Mouse (Mus musculus): ENCODE data around the gene Itga11. TPM values are rescaled to one million over a fixed set of nuclear protein-coding genes. Genes with fewer than 3 reads are reported as not detected.

Gene Itga11
- polyA plus RNA-seq (2021): 0.01 TPM

DNA sequence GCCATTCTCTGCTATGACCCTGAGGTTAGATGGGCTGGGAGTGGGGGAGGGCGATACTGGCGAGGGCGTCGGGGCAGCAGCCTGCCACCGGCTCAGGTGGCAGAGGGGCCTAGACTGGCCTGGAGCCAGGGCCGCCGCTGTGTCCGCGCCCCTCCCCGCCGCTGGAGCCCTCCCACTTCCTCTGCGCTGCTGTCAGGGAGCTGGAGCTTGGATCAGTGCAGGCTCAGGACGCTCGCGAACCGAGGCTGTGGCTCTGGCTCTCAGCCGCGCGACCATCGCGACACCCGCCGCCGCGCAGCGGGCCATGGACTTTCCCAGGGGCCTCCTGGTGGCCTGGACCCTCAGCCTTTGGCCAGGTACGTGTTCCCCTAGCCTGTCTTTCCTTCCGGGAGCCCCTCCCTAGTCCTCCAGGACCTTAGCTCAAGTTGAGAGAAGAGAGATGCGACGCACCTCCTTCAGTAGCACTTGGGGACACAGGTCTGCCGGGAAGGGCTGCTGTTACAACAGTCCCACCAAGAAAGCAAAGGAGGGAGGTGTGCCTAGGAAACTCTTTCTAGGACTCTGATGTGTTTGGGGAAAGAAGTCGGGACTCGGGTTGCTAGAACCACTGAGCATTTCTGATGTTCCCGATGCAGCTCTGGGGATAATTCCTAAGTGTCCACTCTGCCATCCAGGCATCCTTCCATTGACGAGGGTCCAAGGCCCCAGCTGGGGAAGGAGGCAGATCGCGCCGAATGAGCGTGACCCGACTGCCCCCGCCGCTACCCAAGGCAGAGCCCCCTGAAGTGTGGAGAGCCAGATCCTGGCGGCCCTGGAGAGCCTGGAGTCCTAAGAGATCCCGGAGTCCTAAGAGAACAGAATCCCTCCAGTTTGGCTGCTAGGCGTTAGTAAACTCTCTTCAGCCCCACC, at the start of gene Itga11:
Gene Itga11, plus strand, starts transcription at position 186 of the 909 bp plus-strand sequence.
- ChIA-PET CTCF (interaction anchor here (1.5 kb wide), 1 partner anchor 9 kb away, joined by 3 read pairs; no protein-coding TSS in a partner anchor), POLR2A (no interaction called here)
- in situ Hi-C loops (cut with MboI; ENCODE audit: low pct_unique_long_range_greater_than_20kb): no loop called here
- peaks cover 32% of the 10 kb centered on the region for H3K27me3 ChIP-seq
- TF ChIP-seq CTCF (IDR thresholded peaks at IDR 0.05): no peak
- no peak for ATAC-seq
- DNase-seq (ENCODE audit: low read depth, low spot score): no peak

DNA sequence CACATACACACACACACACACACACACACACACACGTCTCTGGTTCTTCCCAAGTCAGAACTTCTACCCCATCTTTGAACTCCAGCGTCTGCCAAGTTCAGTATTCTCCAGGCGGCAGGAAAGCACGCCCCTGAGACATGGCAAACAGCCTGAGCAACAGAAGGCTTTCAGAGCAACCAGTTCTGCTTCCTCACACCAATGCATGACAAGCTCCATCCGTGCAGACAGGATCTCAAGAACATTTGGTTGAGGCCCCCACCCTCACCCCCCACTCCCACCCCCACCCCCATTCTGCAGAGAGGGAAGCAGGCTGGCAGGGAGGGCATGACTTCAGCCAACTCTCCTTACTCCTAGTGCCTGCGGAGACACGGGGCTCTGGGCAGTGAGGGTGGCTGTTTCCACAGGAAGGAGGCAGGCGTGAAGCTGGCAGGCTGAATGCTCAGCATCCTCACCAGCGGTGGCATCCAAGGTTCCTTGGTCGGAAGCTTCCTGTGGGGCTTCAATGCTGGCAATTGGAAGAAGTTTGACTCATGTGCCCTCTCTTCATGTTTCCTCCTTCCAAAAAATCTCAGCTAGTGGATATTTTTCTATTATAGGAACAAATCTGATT, 46.9 kb upstream of the Itga11 start:
- DNase-seq (ENCODE audit: low read depth, low spot score) (no peak), ATAC-seq (no peak)
- ChIA-PET CTCF (no interaction called here), POLR2A (no interaction called here)
- in situ Hi-C loops (cut with MboI; ENCODE audit: low pct_unique_long_range_greater_than_20kb): no loop called here
- no peaks in the 10 kb centered on the region for H3K27me3 ChIP-seq
- TF ChIP-seq CTCF (IDR thresholded peaks at IDR 0.05): no peak

DNA sequence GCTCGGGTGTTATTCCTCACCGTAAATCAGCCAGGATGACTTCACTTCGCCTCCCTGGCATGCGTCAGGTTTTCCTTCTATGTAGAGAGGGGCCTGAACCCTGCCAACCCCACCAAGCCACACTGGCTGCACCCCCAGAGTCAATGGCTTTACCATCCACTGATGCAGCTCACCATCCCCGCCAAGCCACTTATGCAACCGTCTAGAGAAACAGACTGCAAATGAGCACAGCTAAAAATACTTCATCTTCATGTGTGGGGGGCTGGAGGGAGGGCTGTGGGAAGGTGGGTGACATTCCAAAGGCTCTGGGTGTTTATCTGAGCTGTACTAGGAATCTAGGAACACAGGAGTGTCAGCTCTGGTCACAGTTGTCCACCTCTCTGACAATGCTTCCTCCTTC, 45.2 kb upstream of the Itga11 start:
- TF ChIP-seq CTCF (IDR thresholded peaks at IDR 0.05): no peak
- CTCF ChIA-PET: interaction anchor here (1.4 kb wide), 1 partner anchor 10 kb away, joined by 4 read pairs; no protein-coding TSS in a partner anchor
- ATAC-seq (no peak), DNase-seq (ENCODE audit: low read depth, low spot score) (no peak)
- in situ Hi-C loops (cut with MboI; ENCODE audit: low pct_unique_long_range_greater_than_20kb): no loop called here
- POLR2A ChIA-PET: no interaction called here
- H3K27me3 ChIP-seq: no peaks in the 10 kb centered on the region

DNA sequence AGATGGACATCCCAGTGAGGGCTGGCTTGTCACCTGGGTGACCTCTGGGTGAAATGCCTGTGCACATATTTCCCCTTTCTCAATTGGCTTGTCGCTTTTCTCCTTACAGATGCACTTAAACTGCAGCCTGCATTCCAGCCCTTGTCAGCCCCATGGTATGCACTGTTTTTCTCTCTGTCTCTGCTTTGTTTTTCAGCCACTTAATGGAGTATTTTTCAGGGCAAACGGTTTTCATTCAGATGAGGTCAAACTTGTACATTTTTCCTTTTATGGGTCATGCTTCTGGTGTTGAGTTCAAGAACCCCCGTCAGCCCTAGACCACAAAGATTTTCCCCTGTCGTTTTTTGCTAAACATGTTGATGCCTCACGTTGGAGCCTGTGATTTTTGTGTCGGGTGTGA, 39.6 kb upstream of the Itga11 start:
- no peaks in the 10 kb centered on the region for H3K27me3 ChIP-seq
- TF ChIP-seq CTCF (IDR thresholded peaks at IDR 0.05): no peak
- DNase-seq (ENCODE audit: low read depth, low spot score): no peak
- in situ Hi-C loops (cut with MboI; ENCODE audit: low pct_unique_long_range_greater_than_20kb): no loop called here
- ChIA-PET CTCF (no interaction called here), POLR2A (no interaction called here)
- no peak for ATAC-seq

DNA sequence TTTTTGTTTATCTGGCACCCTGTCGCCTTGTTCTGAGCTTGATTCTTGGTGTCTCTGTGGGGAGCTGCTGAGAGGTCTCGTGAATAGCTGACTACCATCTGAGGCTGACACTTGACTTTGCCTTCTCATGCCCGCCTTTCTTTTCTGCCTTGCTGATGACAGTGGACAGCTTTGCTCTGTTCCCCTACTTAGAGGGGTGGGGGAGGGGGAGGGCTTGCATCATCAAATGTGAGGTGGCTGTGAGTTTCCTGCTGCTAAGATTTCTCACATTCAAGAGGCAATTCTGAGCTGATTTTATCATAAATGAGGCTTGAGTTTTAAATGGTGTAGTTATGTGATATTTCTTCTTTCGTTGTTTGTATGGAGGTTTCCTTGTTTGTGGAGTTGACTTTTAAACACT, 37.9 kb upstream of the Itga11 start:
- CTCF ChIA-PET: no interaction called here
- no peak for DNase-seq (ENCODE audit: low read depth, low spot score)
- no peaks in the 10 kb centered on the region for H3K27me3 ChIP-seq
- POLR2A ChIA-PET: no interaction called here
- ATAC-seq: no peak
- in situ Hi-C loops (cut with MboI; ENCODE audit: low pct_unique_long_range_greater_than_20kb): no loop called here
- no peak for TF ChIP-seq CTCF (IDR thresholded peaks at IDR 0.05)

DNA sequence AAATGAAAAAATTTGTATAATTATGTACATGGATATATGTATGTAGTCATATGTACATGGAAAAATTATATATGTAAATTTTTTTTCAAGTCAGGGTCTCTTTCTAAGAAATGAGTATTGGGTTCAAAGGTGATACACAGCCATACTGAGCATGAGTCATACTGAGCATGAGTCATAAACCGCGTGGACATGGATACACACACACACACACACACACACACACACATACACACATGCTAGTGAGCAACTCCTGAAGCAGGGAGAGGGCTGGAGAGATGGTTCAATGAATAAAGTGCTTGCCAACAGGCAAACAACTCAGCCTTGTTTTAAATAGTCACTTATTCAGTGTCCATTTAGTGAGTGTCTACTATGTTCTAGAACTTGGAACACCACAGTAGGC, 37.4 kb upstream of the Itga11 start:
- DNase-seq (ENCODE audit: low read depth, low spot score): no peak
- no peak for ATAC-seq
- ChIA-PET CTCF (no interaction called here), POLR2A (interaction anchor here (0.6 kb wide), 1 partner anchor 19 kb away, joined by 5 read pairs; no protein-coding TSS in a partner anchor)
- no peak for TF ChIP-seq CTCF (IDR thresholded peaks at IDR 0.05)
- no peaks in the 10 kb centered on the region for H3K27me3 ChIP-seq
- in situ Hi-C loops (cut with MboI; ENCODE audit: low pct_unique_long_range_greater_than_20kb): no loop called here

DNA sequence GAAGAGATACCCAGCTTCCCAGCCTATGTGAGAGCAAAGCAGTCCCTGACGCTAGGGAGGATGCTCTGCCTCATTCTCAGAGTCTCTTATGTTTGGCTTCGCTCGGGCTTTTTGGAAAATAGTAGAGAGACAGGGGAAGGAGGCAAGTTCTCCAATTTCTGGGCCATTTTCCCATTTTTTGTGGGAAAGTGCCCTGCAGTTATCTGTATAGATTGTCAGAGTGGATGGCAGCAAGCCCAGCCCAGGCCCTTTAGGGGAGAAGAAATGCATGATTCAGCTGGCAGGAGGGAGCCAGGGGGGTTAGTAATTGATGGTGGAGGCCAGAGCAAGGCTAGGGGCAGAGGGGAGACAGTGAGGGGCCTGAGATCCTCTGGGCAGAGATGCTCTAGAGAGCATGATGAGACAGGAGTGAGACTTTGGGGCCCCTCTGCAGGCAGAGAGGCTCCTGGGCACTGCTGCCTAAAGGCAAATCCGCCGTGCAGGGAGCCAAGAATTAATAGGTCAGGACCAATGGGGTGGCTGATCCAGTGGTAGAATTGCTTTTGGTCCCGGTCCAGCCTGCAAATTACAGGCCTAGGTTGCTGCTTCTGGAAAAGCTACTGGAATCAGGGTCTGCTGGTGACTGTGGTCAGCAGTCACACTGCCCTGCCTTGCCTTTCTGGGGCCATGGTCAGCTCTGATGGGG, 31.8 kb upstream of the Itga11 start:
- POLR2A ChIA-PET: no interaction called here
- in situ Hi-C loops (cut with MboI; ENCODE audit: low pct_unique_long_range_greater_than_20kb): no loop called here
- TF ChIP-seq CTCF (IDR thresholded peaks at IDR 0.05): no peak
- no peak for DNase-seq (ENCODE audit: low read depth, low spot score)
- ATAC-seq: no peak
- no peaks in the 10 kb centered on the region for H3K27me3 ChIP-seq
- CTCF ChIA-PET: no interaction called here

DNA sequence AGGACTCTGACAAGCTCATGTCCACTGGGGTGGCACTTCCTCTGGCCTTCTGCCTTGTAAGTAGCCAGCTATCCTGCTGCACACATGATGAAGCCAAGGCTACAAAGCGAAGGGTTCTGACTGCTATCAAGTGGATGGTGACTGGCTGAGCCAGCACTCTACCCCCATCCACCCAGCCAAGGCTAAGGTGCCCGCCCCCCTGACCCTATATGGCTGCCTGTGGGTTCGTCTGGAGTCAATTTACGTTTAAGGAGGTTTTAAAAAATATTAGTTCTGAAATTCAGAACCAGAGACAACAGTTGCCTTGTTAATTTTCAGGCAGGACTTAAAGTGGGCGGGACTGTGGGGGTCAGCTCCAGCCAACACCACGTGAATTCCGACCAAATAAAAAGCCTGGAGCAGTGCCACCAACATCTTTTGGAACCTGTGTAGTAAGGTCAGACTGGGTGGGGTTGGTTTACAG, 30.9 kb upstream of the Itga11 start:
- CTCF ChIA-PET: no interaction called here
- in situ Hi-C loops (cut with MboI; ENCODE audit: low pct_unique_long_range_greater_than_20kb): no loop called here
- TF ChIP-seq CTCF (IDR thresholded peaks at IDR 0.05): no peak
- POLR2A ChIA-PET: no interaction called here
- ATAC-seq (no peak), DNase-seq (ENCODE audit: low read depth, low spot score) (no peak)
- H3K27me3 ChIP-seq: no peaks in the 10 kb centered on the region

DNA sequence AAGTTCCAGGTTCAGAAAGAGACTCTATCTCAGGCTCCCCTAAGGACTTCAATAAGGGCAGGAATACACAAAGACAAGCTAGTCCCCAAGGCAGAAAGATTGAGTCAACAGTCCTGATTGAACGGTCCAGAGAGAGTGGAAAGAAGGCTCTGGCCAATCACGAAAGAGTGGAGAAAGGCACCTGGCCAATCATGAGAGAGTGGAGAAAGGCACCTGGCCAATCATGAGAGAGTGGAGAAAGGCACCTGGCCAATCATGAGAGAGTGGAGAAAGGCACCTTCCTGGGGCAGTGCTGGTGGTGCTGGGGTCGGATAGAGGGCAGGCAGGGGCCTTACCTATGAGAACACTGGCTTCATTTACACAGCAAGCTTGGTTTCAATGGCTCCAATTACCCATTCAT, 28.2 kb upstream of the Itga11 start:
- TF ChIP-seq CTCF (IDR thresholded peaks at IDR 0.05): no peak
- H3K27me3 ChIP-seq: no peaks in the 10 kb centered on the region
- in situ Hi-C loops (cut with MboI; ENCODE audit: low pct_unique_long_range_greater_than_20kb): no loop called here
- DNase-seq (ENCODE audit: low read depth, low spot score): no peak
- ATAC-seq: no peak
- POLR2A ChIA-PET: no interaction called here
- CTCF ChIA-PET: no interaction called here

DNA sequence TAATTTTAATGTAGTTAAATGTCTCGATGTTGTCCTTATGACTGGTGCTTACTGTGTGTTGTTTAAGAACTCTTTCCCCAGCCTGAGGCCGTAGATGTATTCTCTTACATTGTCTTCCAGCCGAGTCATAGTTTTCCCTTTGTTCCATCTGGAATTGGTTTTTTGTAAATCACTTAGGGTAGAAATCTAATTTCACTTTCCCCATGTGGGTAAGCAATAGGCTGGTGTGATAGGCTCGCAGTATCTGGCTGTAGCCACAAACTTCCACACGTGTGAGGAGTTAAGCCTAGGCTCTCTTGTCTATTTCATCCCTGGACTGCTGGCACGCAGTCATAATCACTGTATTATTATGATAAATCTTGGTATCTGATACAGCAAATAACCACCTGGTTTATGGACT, 26.9 kb upstream of the Itga11 start:
- in situ Hi-C loops (cut with MboI; ENCODE audit: low pct_unique_long_range_greater_than_20kb): no loop called here
- DNase-seq (ENCODE audit: low read depth, low spot score): no peak
- ATAC-seq: no peak
- ChIA-PET CTCF (no interaction called here), POLR2A (no interaction called here)
- no peak for TF ChIP-seq CTCF (IDR thresholded peaks at IDR 0.05)
- peaks cover 5% of the 10 kb centered on the region for H3K27me3 ChIP-seq

DNA sequence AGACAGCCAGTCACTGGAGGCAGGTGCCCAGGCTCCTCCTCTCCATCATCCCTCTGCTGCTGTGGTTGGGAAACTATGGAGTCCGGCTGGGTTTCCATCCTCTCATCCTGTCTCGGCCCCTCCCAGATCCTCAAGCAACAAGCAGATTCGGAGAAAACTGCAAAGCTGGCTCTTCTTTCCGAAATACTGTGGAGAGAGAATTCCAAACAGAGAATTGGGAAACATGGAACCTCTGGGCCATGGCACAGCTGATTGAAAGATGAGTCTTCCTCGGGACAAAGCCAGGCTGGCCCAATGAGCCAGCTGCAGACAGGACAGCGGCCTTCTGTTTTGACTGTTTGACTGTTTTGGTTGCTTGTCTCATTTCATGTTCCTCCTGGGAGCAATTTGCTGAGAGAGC, 23.3 kb upstream of the Itga11 start:
- POLR2A ChIA-PET: no interaction called here
- peaks cover 5% of the 10 kb centered on the region for H3K27me3 ChIP-seq
- CTCF ChIA-PET: interaction anchor here (1.0 kb wide), 1 partner anchor 12 kb away, joined by 3 read pairs; no protein-coding TSS in a partner anchor
- DNase-seq (ENCODE audit: low read depth, low spot score): no peak
- TF ChIP-seq CTCF (IDR thresholded peaks at IDR 0.05): no peak
- no peak for ATAC-seq
- in situ Hi-C loops (cut with MboI; ENCODE audit: low pct_unique_long_range_greater_than_20kb): no loop called here

Data from Patski (cell line).